Mouse (Mus musculus) bone marrow macrophage, adult 2 months (primary cell): ENCODE results near the gene Sct.

Experiments used
- CTCF ChIP-seq: IDR thresholded peaks from 2 replicates; pipeline ENCODE4 v1.5.1; 2012; ENCODE audit warnings: low read depth, mild to moderate bottlenecking, low read length, moderate library complexity
- POLR2A ChIP-seq: IDR thresholded peaks from 2 replicates; pipeline ENCODE4 v1.6.1; 2012; ENCODE audit warnings: mild to moderate bottlenecking, low read depth, low read length, borderline replicate concordance

DNA sequence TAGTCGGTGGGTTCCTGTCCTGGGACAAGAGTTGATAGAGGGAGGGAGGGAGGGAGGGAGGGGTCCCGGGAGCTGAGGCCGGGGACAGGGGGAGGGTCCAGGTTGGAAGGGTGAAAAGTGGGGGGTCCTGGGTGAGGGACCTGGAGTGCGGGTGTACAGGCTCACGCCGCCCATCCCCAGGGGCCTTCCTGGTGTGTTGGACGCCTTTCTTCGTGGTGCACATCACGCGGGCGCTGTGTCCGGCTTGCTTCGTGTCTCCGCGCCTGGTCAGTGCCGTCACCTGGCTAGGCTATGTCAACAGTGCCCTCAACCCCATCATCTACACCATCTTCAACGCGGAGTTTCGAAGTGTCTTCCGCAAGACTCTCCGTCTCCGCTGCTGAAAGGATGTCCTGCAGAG, 15.5 kb upstream of the Sct start:
- TF ChIP-seq CTCF: no peak
- TF ChIP-seq POLR2A: no peak
